Mouse (Mus musculus) neural tube, embryonic 15.5 days (tissue): Measurements from ENCODE around the gene Aff1. TPM values are rescaled to one million over a fixed set of nuclear protein-coding genes. Genes with fewer than 3 reads are reported as not detected.

Experiments
- ATAC-seq: fragments of 200-750 bp; cut with Nextera tagmentation; 2 replicates; pipeline ENCODE4 v1.8.0; 2017; ENCODE audit warnings: mild to moderate bottlenecking, moderate TSS enrichment, moderate library complexity; ENCODE audit not compliant: low FRiP score
- H3K27ac ChIP-seq: fragments of 300-500 bp; sonication (generic); replicated peaks from 2 replicates; pipeline ENCODE4 v1.5.1; 2015; ENCODE audit warnings: mild to moderate bottlenecking, inconsistent platforms
- H3K27me3 ChIP-seq: fragments of 300-500 bp; sonication (generic); replicated peaks from 2 replicates; pipeline ENCODE4 v1.6.1; 2015; ENCODE audit warnings: inconsistent platforms
- H3K36me3 ChIP-seq: fragments of 300-500 bp; sonication (generic); 2 replicates; pipeline ENCODE4 v1.6.1; 2015; ENCODE audit warnings: inconsistent platforms
- H3K4me1 ChIP-seq: fragments of 300-500 bp; sonication (generic); 2 replicates; pipeline ENCODE4 v1.6.1; 2015; ENCODE audit warnings: inconsistent platforms
- H3K4me2 ChIP-seq: fragments of 300-500 bp; sonication (generic); 2 replicates; pipeline ENCODE4 v1.6.1; 2015; ENCODE audit warnings: inconsistent platforms, mild to moderate bottlenecking, moderate library complexity
- H3K4me3 ChIP-seq: fragments of 300-500 bp; sonication (generic); replicated peaks from 2 replicates; pipeline ENCODE4 v1.5.1; 2015; ENCODE audit warnings: mild to moderate bottlenecking, inconsistent platforms
- H3K9ac ChIP-seq: fragments of 300-500 bp; sonication (generic); replicated peaks from 2 replicates; pipeline ENCODE4 v1.6.1; 2015; ENCODE audit warnings: mild to moderate bottlenecking, inconsistent platforms
- H3K9me3 ChIP-seq: fragments of 300-500 bp; sonication (generic); replicated peaks from 2 replicates; pipeline ENCODE4 v1.6.1; 2016; ENCODE audit warnings: inconsistent platforms
- WGBS: fragments of 180-500 bp; shearing (Covaris S2); methylation state at CpG from one replicate; pipeline ENCODE4 v1.1.7; 2015; ENCODE audit warnings: mixed read lengths; 5-methylcytosine and 5-hydroxymethylcytosine counted together
- polyA plus RNA-seq: library from polyadenylated mRNA; unstranded; fragments of >200 nt; fragmentation: Nextera tagmentation; extraction: Ambion mirVana; gene quantifications from 2 replicates; pipeline ENCODE4 v1.2.1, GENCODE M21; 2015

Gene Aff1
- polyA plus RNA-seq, 1 experiment from 2014 or later: 1.7 TPM

- no peak for ATAC-seq
- no peak overlapping the region for H3K9ac ChIP-seq
- H3K4me2 ChIP-seq: no peak overlapping the region
- H3K36me3 ChIP-seq: no peaks in the 10 kb centered on the region
- H3K4me3 ChIP-seq: no peak overlapping the region
- 97% methylated on average over 4 of the region's 4 CpGs for WGBS
- H3K27ac ChIP-seq: no peak overlapping the region
- H3K27me3 ChIP-seq: no peaks in the 10 kb centered on the region
- no peaks in the 10 kb centered on the region for H3K9me3 ChIP-seq
- H3K4me1 ChIP-seq: peaks cover 4% of the 10 kb centered on the region; the same call in 1 of the 2 replicates
Observed at GRCm38 (mm10) chr5:103766432-103766815, 74.2 kb downstream of the Aff1 start.

- peaks cover 24% of the 10 kb centered on the region for H3K4me1 ChIP-seq
- H3K36me3 ChIP-seq: no peaks in the 10 kb centered on the region
- H3K4me3 ChIP-seq: no peak overlapping the region
- no peaks in the 10 kb centered on the region for H3K9me3 ChIP-seq
- no peak overlapping the region for H3K4me2 ChIP-seq
- no peak overlapping the region for H3K9ac ChIP-seq
- no peak for ATAC-seq
- no peaks in the 10 kb centered on the region for H3K27me3 ChIP-seq
- H3K27ac ChIP-seq: no peak overlapping the region
- 94% methylated on average over 3 of the region's 3 CpGs for WGBS
Observed at GRCm38 (mm10) chr5:103768961-103769360, 76.8 kb downstream of the Aff1 start.

- no peaks in the 10 kb centered on the region for H3K9me3 ChIP-seq
- H3K4me1 ChIP-seq: peaks cover 26% of the 10 kb centered on the region
- H3K36me3 ChIP-seq: no peaks in the 10 kb centered on the region
- H3K27me3 ChIP-seq: no peaks in the 10 kb centered on the region
- WGBS: 96% methylated on average over 9 of the region's 9 CpGs
- no peak overlapping the region for H3K4me3 ChIP-seq
- no peak for ATAC-seq
- H3K4me2 ChIP-seq: no peak overlapping the region
- H3K27ac ChIP-seq: no peak overlapping the region
- no peak overlapping the region for H3K9ac ChIP-seq
Observed at GRCm38 (mm10) chr5:103769701-103770100, 77.5 kb downstream of the Aff1 start.

- Histone ChIP-seq H3K9ac (no peak overlapping the region), H3K4me1 (peaks cover 26% of the 10 kb centered on the region), H3K4me2 (no peak overlapping the region), H3K4me3 (no peak overlapping the region), H3K27me3 (no peaks in the 10 kb centered on the region), H3K27ac (no peak overlapping the region), H3K9me3 (no peaks in the 10 kb centered on the region), H3K36me3 (no peaks in the 10 kb centered on the region)
- no peak for ATAC-seq
- 79% methylated on average over 6 of the region's 6 CpGs for WGBS
Observed at GRCm38 (mm10) chr5:103770447-103771222, 78.5 kb downstream of the Aff1 start.

- no peaks in the 10 kb centered on the region for H3K9me3 ChIP-seq
- H3K27me3 ChIP-seq: no peaks in the 10 kb centered on the region
- H3K4me3 ChIP-seq: no peak overlapping the region
- 24% methylated on average over 6 of the region's 6 CpGs for WGBS
- H3K4me2 ChIP-seq: no peak overlapping the region
- H3K27ac ChIP-seq: no peak overlapping the region
- H3K9ac ChIP-seq: no peak overlapping the region
- peaks cover 26% of the 10 kb centered on the region for H3K4me1 ChIP-seq
- H3K36me3 ChIP-seq: no peaks in the 10 kb centered on the region
- no peak for ATAC-seq
Observed at GRCm38 (mm10) chr5:103771380-103771779, 79.2 kb downstream of the Aff1 start.

GRCm38 (mm10) chr5:103772252-103772651 lies 80.1 kb downstream of the Aff1 start:
- Histone ChIP-seq H3K4me2 (peak overlapping the region; percentile 44), H3K9ac (no peak overlapping the region)

GRCm38 (mm10) chr5:103773100-103773552 lies 81.0 kb downstream of the Aff1 start:
- H3K27ac ChIP-seq: peak overlapping the region; percentile 75
- peak overlapping the region; percentile 44 for H3K4me2 ChIP-seq
- H3K4me1 ChIP-seq: peaks cover 37% of the 10 kb centered on the region
- no peaks in the 10 kb centered on the region for H3K27me3 ChIP-seq
- H3K4me3 ChIP-seq: no peak overlapping the region
- no peaks in the 10 kb centered on the region for H3K36me3 ChIP-seq
- 1% methylated on average over 5 of the region's 5 CpGs for WGBS
- no peak for ATAC-seq
- no peak overlapping the region for H3K9ac ChIP-seq
- no peaks in the 10 kb centered on the region for H3K9me3 ChIP-seq

More at GRCm38 (mm10) chr5:103772252-103772651, 80.1 kb downstream of the Aff1 start:
- Histone ChIP-seq H3K4me3 (no peak overlapping the region), H3K4me1 (peaks cover 28% of the 10 kb centered on the region), H3K9me3 (no peaks in the 10 kb centered on the region), H3K36me3 (no peaks in the 10 kb centered on the region), H3K27me3 (no peaks in the 10 kb centered on the region), H3K27ac (peak overlapping the region; percentile 75; the same call in 1 of the 2 replicates)
- no peak for ATAC-seq
- 6% methylated on average over 4 of the region's 4 CpGs for WGBS

GRCm38 (mm10) chr5:103774703-103775333 lies 82.6 kb downstream of the Aff1 start:
- Histone ChIP-seq H3K9me3 (no peaks in the 10 kb centered on the region), H3K9ac (no peak overlapping the region), H3K4me2 (no peak overlapping the region), H3K4me3 (no peak overlapping the region), H3K27me3 (no peaks in the 10 kb centered on the region), H3K27ac (no peak overlapping the region), H3K36me3 (no peaks in the 10 kb centered on the region), H3K4me1 (peaks cover 53% of the 10 kb centered on the region)
- 80% methylated on average over 11 of the region's 11 CpGs for WGBS
- ATAC-seq: no peak

GRCm38 (mm10) chr5:103775429-103775828 lies 83.3 kb downstream of the Aff1 start:
- ATAC-seq: no peak

GRCm38 (mm10) chr5:103776842-103777241 lies 84.7 kb downstream of the Aff1 start:
- H3K4me1 ChIP-seq: peaks cover 50% of the 10 kb centered on the region
- no peak for ATAC-seq

More at GRCm38 (mm10) chr5:103775429-103775828, 83.3 kb downstream of the Aff1 start:
- Histone ChIP-seq H3K27ac (no peak overlapping the region), H3K4me1 (peaks cover 57% of the 10 kb centered on the region), H3K4me2 (no peak overlapping the region), H3K9me3 (no peaks in the 10 kb centered on the region), H3K36me3 (no peaks in the 10 kb centered on the region), H3K4me3 (no peak overlapping the region), H3K9ac (no peak overlapping the region), H3K27me3 (no peaks in the 10 kb centered on the region)
- 76% methylated on average over 13 of the region's 13 CpGs for whole genome bisulfite sequencing

GRCm38 (mm10) chr5:103777446-103777845 lies 85.3 kb downstream of the Aff1 start:
- WGBS: 34% methylated on average over 4 of the region's 4 CpGs
- Histone ChIP-seq H3K36me3 (no peaks in the 10 kb centered on the region), H3K4me1 (peaks cover 44% of the 10 kb centered on the region), H3K27ac (no peak overlapping the region; the same call in 1 of the 2 replicates), H3K4me3 (no peak overlapping the region), H3K9me3 (no peaks in the 10 kb centered on the region), H3K9ac (no peak overlapping the region), H3K27me3 (no peaks in the 10 kb centered on the region), H3K4me2 (peak overlapping the region; percentile 56; the same call in 1 of the 2 replicates)
- no peak for ATAC-seq

More at GRCm38 (mm10) chr5:103776842-103777241, 84.7 kb downstream of the Aff1 start:
- H3K4me2 ChIP-seq: no peak overlapping the region
- H3K9ac ChIP-seq: no peak overlapping the region
- no peaks in the 10 kb centered on the region for H3K27me3 ChIP-seq
- no peak overlapping the region for H3K4me3 ChIP-seq
- WGBS: 50% methylated on average over 4 of the region's 4 CpGs
- H3K36me3 ChIP-seq: no peaks in the 10 kb centered on the region
- H3K9me3 ChIP-seq: no peaks in the 10 kb centered on the region
- no peak overlapping the region for H3K27ac ChIP-seq
